ENCODE assay signal across 20 mouse cellular contexts in the genomic region with DNA sequence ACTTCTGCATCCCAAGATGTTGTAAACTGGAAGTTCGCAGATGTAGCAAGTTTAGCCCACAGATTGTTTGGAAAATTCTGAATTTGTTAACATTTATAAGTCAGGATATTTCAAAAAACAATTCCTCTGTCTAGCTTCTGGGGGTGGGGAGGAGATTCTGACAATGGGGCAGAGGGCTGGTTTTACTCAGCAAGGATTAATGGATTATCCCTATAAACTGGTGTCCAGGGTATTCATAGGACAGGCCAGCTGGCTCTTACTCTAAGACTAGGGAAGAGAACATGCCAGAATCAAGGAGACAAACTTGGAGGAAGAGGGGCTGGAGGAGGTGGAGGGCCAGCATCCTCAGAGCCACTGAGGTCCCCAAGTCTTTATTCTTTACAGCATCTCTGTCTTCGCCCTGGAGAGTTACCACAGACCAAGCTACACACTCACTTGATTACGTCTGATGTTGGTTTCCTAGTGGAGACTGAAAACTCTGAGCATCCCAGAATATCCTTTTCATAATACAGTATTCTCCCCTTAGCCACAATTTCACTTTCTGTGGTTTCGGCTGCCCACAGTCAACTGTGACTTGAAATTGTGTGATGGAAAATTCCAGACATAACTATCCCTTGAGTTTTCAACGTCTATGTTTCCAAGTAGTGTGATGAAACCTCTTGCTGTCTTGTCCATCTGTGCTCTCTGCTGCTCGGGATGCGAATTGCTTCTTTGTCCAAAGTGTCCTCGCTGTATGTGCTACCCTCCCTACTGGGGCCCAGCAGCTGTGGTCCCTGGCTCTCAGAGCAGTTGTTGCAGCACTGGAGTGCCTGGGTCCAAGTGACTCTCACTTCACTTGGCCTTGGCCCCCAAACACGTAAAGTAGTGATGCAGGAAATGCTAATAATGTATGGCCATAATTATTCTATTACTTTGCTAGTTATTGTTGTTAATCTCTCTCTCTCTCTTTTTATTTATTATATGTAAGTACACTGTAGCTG.
DNase-seq lines count a peak whose midpoint lies in the region; ATAC-seq and TF ChIP-seq lines count a peak whose summit lies in the region.
"Had no signal": no experiment of that assay in that cellular context is flagged by ENCODE, and none has a peak within 500 bp of the region (broad histone marks: within the 10 kb centered on the region; RNA-seq: fewer than 3 reads in every experiment).

No protein-coding gene starts in this region.

- H3K9me3 ChIP-seq in lung, postnatal 0 days (ENCODE audit: low read length) = no peaks in the 10 kb centered on the region

- H3K27ac ChIP-seq in lung, postnatal 0 days (ENCODE audit: low read length) = no peak overlapping the region
- H3K27ac ChIP-seq: macrophage had no signal

- peak; percentile 57; the same call in 1 of the 2 replicates for ATAC-seq in frontal cortex, adult (ENCODE audit: low TSS enrichment)
- no peak; the same call in 1 of the 2 replicates for ATAC-seq in lung, postnatal 0 days
- ATAC-seq: liver, postnatal 0 days had no signal

- WGBS in lung, postnatal 0 days = 83% methylated on average over 9 of the region's 9 CpGs

- DNase-seq in frontal cortex, adult 2 months (ENCODE audit: extremely low spot score in 1 of 2, low spot score in 1 of 2) = no peak
- peak; percentile 26 for DNase-seq in lung, postnatal 0 days (ENCODE audit: low spot score)
- DNase-seq in lung, postnatal 4 days = no peak
- DNase-seq in T-cell, adult 2 months (ENCODE audit: low spot score) = no peak
- no peak for DNase-seq in right cerebral cortex, postnatal 4 days
- DNase-seq in gastrocnemius, postnatal 14 days = no peak
- DNase-seq: adrenal gland, adult 8-10 months; cerebellum, adult 11 months; cerebellum, postnatal 36 days; gastrocnemius, postnatal 25 days; heart, postnatal 36 days; kidney, adult 8-10 months; kidney, postnatal 25 days; liver, postnatal 0 days had no signal

- intact Hi-C loops in gastrocnemius, postnatal 14 days (cut with DNase I; ENCODE audit: low total_unique reads) = no loop called here

- no peak overlapping the region for H3K9ac ChIP-seq in lung, postnatal 0 days (replicated peaks; ENCODE audit: low read depth)
- H3K9ac ChIP-seq: heart, embryonic 12.5 days; liver, postnatal 0 days had no signal

- TF ChIP-seq EP300 in lung, postnatal 0 days (IDR thresholded peaks at IDR 0.05) = no peak

- TF ChIP-seq CTCF in lung, postnatal 0 days (IDR thresholded peaks at IDR 0.05) = no peak

- no peaks in the 10 kb centered on the region for H3K27me3 ChIP-seq in lung, postnatal 0 days (replicated peaks; ENCODE audit: insufficient read depth, low read length)
- no peaks in the 10 kb centered on the region for H3K27me3 ChIP-seq in myocyte (ENCODE audit: control insufficient read depth, insufficient read depth, insufficient read length)
- H3K27me3 ChIP-seq: heart, embryonic 12.5 days; neural tube, embryonic 13.5 days had no signal

- H3K36me3 ChIP-seq in lung, postnatal 0 days (ENCODE audit: insufficient read depth, low read length) = no peaks in the 10 kb centered on the region
- no peaks in the 10 kb centered on the region for H3K36me3 ChIP-seq in myocyte (ENCODE audit: control insufficient read depth, insufficient read depth)
- H3K36me3 ChIP-seq: neural tube, embryonic 13.5 days had no signal

- no peak overlapping the region for H3ac ChIP-seq in myocyte (ENCODE audit: control insufficient read depth, insufficient read length)

- no peak for TF ChIP-seq POLR2A in myocyte (IDR thresholded peaks at IDR 0.05; ENCODE audit: insufficient read length, low read depth)

- no peaks in the 10 kb centered on the region for H3K4me1 ChIP-seq in lung, postnatal 0 days (ENCODE audit: insufficient read depth, low read depth, low read length)

- no peak overlapping the region for H3K4me2 ChIP-seq in lung, postnatal 0 days (replicated peaks; ENCODE audit: low read depth, low read length)
- H3K4me2 ChIP-seq in myocyte (ENCODE audit: low read depth) = peak overlapping the region; percentile 51
- H3K4me2 ChIP-seq: heart, embryonic 12.5 days; midbrain, embryonic 11.5 days; neural tube, embryonic 13.5 days had no signal

- no peaks in the 10 kb centered on the region for H3K79me2 ChIP-seq in myocyte (ENCODE audit: control insufficient read depth, insufficient read depth)

- no peak overlapping the region for H3K4me3 ChIP-seq in lung, postnatal 0 days (ENCODE audit: low read depth, low read length)
- H3K4me3 ChIP-seq in myocyte = no peak overlapping the region
- H3K4me3 ChIP-seq: heart, embryonic 12.5 days; neural tube, embryonic 13.5 days had no signal

TF ChIP-seq in myocyte, 11 proteins besides CTCF, POLR2A, EP300 and RAD21:
- TF ChIP-seq REST (IDR thresholded peaks at IDR 0.05; ENCODE audit: insufficient read depth, insufficient read length) = no peak
- peak in 2 of 3 experiments; percentile 72 to 82 for TF ChIP-seq MYOD1 (IDR thresholded peaks at IDR 0.05; ENCODE audit: control insufficient read depth in 1 of 3, insufficient read length in 2 of 3, low read depth in 2 of 3)
- no peak for TF ChIP-seq SRF (IDR thresholded peaks at IDR 0.05; ENCODE audit: control insufficient read depth, insufficient read length, low read depth)
- TF ChIP-seq E2F4 (IDR thresholded peaks at IDR 0.05; ENCODE audit: insufficient read depth) = no peak
- peak; percentile 40 for TF ChIP-seq TCF3 (IDR thresholded peaks at IDR 0.05; ENCODE audit: insufficient read length, low read depth)
- peak; percentile 31 for TF ChIP-seq TCF12 (IDR thresholded peaks at IDR 0.05; ENCODE audit: insufficient read depth, poor library complexity, severe bottlenecking)
- peak in 2 of 3 experiments; percentile 78 to 93 for TF ChIP-seq MYOG (IDR thresholded peaks at IDR 0.05; ENCODE audit: control insufficient read depth in 1 of 3, insufficient read depth in 1 of 3, insufficient read length in 2 of 3, low read depth in 2 of 3)
- peak; percentile 88 for TF ChIP-seq CEBPB (IDR thresholded peaks at IDR 0.05; ENCODE audit: insufficient read depth, poor library complexity, severe bottlenecking)
